Mouse (Mus musculus): ENCODE data around the gene Cpn1. TPM values are rescaled to one million over a fixed set of nuclear protein-coding genes. Genes with fewer than 3 reads are reported as not detected.

Gene Cpn1
- total RNA-seq, 2 experiments from 2014 or later: not detected

DNA sequence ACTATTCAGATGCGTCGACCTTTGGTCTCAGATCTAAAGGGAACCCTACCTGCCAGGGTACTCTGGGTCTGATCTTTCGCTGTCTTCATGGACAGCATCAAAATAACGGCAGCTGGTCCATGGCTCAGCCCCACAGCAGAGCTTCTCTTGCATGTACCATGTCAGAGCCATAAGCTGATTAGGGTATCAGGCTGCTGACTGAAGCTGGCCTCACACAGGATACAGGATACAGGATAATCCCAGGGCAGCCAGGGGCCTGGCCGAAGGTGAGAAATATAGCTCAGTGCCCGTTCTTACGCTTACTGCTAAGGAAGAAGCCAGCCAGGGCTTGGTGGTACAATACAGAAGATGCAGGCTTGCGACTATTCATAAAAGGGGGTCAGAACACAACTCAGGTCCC is 41.8 kb downstream of the Cpn1 start:
- intact Hi-C loops (cut with DNase I): loop anchor here (5.0 kb wide), 1 partner anchor 92 kb away; no protein-coding TSS in a partner anchor
- no peak for DNase-seq

DNA sequence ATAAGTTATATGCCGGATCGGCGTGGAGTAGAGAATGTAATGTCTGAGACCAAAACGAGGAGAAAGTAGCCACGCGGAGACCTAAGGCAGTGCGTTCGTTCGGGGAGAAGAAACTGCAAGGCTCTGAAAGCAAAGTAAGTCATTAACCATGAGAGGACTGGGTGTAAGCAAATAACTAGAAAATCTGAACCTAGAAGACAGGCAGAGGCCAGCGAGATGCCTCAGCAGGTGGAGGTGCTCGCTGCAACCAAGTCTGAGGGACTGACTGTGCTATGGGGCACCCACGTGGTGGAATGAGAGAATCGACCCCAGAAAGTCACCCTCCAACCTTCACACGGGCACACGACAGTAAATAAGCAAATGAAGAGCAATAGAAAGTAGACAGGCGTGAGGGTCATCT is 43.3 kb downstream of the Cpn1 start:
- intact Hi-C loops (cut with DNase I): loop anchor here (5.0 kb wide), 1 partner anchor 91 kb away; no protein-coding TSS in a partner anchor
- DNase-seq: no peak

DNA sequence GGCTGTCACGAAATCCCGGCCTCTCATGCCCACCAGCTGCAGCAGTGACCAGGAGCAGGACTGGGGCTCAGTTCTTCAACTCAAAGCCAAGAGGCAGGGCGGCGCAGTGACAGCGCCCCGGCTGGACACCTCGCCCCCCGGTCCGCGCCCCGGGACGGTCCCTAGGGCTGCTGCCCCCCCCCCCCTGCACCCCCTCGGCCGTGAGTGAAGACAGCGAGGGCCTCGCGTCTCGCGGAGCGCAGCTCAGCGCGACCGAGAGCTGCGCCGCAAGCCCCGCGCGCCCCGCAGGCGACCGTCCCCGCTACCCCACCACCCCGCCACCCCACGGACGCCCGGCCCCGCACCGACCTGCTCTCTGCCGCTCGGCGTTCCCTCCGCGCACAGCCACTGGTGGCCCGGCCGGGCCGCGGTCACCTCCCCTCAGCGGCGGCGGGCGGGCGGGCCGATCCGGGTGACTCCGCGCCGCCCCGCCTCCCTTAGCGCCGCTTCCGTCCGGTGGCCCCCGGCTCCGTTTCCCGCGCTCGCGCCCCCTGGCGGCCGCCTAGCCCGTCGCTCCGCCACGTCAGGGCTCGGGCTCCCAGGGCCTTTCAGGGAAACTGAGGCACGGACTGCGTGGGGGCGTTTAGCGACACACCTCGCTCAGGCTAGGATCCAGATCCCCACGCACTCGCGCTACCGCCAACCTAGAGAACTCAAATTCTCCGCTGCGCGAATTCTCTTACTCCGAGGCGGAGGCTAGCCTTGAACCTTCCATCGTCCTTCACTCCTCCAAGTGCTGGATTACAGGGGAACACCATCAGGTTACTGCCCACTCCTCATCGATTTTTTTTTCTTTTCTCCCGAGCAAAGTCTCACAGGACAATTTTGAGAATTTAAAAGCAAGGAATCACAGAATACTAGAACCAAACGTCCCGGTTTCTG is 46.3 kb downstream of the Cpn1 start, which contains the start of gene Dnmbp:
Gene Dnmbp, minus strand, starts transcription at position 423 of the 921 bp plus-strand sequence.
- peak; percentile 87 to 91 for DNase-seq
- intact Hi-C loops (cut with DNase I): loop anchor here (1.0 to 5.0 kb wide), 5 partner anchors 19 to 108 kb away; no protein-coding TSS in a partner anchor

DNA sequence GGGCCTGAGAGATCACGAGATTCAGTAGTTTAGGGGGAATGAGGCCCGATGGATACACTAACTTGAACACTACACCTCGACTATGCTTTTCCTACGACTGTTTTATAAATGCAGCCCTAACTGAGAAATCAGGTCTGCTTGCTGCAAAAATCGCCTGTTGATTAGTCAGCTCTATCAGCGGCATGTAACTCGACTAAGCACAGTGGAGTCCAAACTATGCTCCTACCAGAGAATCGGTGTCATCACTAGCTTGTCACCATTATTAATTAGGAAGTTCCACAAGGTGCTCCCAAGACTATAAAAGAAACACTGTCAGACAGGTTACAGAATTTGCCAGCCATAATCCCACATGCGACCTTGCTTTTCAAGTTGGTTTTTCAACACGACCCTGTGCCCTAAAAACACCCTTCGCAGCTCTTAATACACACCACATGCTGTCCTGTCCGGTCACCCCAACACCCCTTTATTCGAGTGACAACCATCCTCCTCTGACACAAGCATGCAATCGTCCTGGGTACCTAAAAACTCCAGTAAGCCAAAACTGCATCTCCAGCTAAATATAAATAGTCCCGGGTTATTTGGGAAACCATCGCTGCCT is 47.1 kb downstream of the Cpn1 start:
- intact Hi-C loops (cut with DNase I): loop anchor here (2.0 kb wide), 1 partner anchor 18 kb away; no protein-coding TSS in a partner anchor
- DNase-seq: peak in 1 of 2 experiments; percentile 17

DNA sequence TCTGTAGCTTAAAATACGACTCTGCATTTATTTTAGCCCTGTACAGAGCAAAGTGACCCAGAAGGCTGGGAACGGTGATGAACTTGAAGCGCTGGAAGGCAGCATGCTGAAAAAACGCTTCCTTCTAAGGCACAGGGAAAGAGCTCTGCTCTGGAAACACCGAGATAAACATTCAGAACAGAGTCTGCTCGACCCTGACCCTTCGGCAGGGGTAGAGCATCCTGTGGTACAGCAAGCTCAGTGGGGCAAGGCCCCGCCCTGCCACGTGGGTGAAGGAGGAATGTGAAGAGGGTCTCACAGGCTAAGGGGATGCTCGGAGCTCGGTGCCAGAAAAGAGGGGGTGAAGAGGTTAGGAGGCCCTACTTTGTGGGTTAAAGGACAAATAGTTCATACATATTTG is 48.0 kb downstream of the Cpn1 start:
- no peak for DNase-seq
- intact Hi-C loops (cut with DNase I): loop anchor here (2.0 kb wide), 1 partner anchor 18 kb away; no protein-coding TSS in a partner anchor

DNA sequence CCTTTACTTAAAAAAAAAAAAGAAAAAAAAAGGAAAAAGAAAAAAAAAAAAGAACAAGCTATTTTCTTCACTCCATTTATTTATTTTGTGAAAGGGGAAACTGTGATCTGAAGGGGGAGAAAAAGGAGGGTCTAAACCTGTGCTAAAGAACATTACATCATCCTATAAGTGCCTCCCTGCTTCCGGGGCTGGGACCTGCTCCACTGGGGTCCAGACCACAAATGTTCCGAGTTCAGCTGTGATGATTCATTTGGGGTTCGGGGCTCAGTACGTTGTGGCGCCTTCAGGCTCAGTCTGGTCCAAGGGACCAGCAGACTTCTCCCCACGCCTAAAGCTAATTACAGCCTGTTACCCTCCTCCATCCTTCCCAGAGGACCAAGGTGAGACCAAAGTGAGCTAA is 55.4 kb downstream of the Cpn1 start:
- intact Hi-C loops (cut with DNase I): loop anchor here (5.0 kb wide), 1 partner anchor 179 kb away; the partner anchor contains the start of genes Cox15 and Cutc
- no peak for DNase-seq

DNA sequence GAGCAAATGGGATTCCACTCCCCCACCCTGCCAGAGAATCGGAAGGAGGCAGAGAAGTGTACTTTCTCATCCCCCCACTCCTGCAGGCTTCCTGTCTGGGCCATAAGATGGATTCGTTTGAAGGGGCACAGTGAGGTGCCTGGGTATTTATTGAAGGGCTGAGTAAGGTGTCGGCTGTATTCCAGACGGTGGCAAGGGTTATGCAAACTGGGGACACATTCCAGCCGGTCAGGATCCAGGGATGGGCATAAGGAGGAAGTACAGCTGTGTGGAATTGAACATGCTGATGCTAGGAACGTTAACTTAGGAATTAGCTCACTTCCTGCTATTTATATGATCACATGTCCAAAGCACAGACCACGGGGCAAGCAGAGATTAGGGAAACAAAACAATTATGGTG is 56.0 kb downstream of the Cpn1 start:
- DNase-seq: no peak
- intact Hi-C loops (cut with DNase I): loop anchor here (5.0 kb wide), 1 partner anchor 178 kb away; the partner anchor contains the start of genes Cox15 and Cutc

DNA sequence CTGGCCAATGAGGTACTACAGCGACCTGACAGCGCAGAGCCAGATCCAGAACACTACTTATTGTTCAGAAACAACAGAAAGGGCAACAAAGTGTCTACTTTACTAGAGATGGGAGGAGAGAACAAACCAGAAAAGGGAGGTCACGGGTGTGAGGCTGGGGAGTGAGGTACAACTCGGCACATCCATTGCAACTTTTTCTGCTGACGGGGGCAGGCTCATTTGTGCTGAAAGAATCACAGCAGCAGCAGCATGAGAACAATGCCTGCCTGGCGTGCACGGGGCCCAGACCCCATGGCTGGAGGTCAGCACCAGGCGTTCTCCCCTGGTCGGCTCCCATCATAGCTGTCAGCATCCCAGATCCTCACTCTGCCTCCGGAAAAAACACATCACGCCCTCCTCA is 56.5 kb downstream of the Cpn1 start:
- DNase-seq: no peak
- intact Hi-C loops (cut with DNase I): loop anchor here (5.0 kb wide), 1 partner anchor 178 kb away; the partner anchor contains the start of genes Cox15 and Cutc

DNA sequence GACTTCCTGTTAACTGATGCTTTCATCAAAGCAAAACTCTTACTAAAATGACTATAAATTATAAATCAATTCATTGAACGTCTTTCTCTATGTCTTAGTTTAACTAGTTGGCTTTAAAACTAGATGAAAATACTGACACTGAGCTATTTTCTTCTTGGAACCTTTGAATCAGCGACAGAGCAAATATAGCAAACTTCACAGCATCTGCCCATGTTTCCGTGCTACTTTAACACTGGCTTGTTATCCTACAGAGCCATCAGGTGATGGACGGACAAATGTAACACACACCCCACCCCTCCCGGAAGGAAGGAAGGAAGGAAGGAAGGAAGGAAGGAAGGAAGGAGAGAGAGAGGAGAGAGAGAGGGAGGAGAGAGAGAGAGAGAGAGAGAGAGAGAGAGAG is 58.4 kb downstream of the Cpn1 start:
- intact Hi-C loops (cut with DNase I): no loop called here
- DNase-seq: no peak

DNA sequence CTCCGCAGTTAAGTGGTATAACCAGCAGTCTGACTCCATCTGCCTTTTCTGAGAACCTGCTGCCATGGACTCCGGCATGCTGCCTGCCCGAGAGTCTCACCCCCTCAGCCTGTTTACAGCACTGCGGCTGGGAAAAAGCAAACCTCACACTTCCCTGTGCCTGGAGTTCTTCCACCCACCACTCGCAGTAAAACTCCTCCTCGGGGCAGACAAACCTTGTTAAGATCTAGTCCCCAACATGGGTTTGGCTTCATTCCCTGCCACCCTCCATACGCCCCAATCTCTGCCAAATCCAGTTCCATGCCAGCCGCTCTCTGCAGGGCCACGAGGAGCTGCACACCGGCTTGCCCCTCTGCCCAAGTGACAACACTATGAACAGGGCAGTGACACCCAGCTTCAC is 59.3 kb downstream of the Cpn1 start:
- intact Hi-C loops (cut with DNase I): no loop called here
- DNase-seq: peak in 1 of 2 experiments; percentile 22

DNA sequence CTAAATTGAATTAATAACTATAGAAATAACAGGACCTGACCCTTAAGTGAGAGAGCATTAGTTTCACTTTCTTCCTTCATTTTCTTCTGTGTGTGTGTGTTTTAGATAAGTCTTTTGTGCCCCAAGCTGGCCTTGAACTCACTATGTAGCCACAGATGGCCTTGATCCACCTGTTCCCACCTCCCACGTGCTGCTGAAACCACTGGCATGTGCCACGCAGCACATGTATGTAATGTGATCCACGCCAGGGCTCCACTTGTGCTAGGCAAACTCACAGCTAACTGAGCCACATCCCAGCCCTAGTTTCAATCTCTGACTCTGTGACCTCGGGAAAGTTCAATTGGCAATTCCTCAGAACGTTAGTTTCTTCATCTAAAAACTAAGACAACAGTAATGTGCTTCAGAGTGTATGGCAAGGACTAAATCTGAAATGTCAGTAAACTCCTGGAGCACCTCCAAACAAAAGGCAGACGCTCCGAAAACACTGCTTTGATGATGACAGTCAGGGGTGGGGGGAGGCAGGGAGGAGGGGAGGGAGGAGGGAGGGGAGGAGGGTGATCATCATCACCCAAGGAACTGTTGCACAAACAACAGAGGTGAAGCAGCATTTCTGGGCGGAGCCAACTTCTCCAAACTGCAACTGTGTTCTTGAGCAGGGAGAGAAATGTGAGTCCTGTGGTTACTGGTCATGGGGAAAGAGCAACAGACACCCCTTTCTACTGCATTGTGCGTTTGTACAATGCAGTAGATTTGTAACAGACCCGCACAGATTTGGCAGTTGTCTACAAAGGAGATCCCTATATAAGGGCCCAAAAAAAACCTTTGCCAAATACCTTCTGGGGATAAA is 60.0 kb downstream of the Cpn1 start:
- intact Hi-C loops (cut with DNase I): no loop called here

DNA sequence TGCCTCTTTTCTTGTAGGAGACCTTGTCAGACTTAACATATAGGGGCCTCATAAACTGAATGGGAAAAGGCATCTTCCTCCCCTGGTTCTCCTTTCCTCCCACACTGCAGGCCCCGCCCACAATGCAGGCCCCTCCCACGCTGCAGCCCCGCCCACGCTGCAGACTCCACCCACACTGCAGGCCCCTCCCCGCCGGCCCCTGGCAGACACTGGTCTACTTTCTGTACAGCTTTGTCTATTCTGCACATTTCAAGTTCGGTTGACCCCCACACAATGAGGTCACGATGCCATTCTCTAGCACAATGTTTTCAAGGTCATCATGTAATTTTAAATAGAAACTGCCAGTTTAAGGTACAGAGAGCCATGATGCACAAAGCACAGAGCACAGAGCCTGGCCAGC is 62.0 kb downstream of the Cpn1 start:
- intact Hi-C loops (cut with DNase I): no loop called here

More for the DNA sequence above, 60.0 kb downstream of the Cpn1 start:
- no peak for DNase-seq

DNA sequence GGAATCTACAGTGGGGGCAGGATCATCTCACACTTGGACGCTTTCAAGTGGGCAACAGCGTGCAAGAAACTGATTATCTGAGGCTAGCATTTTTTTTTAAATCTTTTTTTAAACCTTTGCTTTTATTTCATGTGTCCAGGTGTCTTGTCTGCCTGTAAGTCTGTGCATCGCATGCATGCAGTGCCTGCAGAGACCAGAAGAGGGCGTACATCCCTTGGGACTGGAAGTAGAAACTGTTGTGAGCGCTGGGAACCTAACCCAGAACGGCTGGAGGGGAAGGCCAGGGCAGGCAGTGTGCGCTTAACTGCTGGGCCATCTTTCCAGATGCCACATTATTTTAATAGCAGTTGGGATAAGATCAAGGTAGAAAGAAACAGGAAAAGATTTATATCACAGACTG is 63.4 kb downstream of the Cpn1 start:
- DNase-seq: no peak
- intact Hi-C loops (cut with DNase I): no loop called here

More for the DNA sequence above, 62.0 kb downstream of the Cpn1 start:
- no peak for DNase-seq

DNA sequence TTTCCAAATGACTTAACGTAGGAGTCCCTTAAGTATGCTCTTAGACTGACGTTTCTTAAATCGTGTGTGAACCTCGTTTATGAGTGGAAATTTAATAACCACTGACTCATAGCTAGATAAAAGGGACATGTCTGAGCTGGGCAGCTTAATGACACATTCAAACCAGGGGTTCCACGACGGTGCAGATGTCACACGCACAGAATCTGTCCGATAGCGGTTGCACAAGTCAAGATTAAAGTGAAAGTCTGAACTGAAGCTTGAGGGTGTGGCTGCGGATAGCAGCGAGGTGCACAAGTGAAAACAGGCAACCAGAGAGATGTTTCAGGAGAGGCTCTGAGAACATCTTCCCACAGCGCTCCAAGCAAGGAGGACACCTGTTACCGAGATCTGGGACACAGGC is 64.9 kb downstream of the Cpn1 start:
- intact Hi-C loops (cut with DNase I): loop anchor here (2.0 kb wide), 1 partner anchor 17 kb away; no protein-coding TSS in a partner anchor
- DNase-seq: no peak

DNA sequence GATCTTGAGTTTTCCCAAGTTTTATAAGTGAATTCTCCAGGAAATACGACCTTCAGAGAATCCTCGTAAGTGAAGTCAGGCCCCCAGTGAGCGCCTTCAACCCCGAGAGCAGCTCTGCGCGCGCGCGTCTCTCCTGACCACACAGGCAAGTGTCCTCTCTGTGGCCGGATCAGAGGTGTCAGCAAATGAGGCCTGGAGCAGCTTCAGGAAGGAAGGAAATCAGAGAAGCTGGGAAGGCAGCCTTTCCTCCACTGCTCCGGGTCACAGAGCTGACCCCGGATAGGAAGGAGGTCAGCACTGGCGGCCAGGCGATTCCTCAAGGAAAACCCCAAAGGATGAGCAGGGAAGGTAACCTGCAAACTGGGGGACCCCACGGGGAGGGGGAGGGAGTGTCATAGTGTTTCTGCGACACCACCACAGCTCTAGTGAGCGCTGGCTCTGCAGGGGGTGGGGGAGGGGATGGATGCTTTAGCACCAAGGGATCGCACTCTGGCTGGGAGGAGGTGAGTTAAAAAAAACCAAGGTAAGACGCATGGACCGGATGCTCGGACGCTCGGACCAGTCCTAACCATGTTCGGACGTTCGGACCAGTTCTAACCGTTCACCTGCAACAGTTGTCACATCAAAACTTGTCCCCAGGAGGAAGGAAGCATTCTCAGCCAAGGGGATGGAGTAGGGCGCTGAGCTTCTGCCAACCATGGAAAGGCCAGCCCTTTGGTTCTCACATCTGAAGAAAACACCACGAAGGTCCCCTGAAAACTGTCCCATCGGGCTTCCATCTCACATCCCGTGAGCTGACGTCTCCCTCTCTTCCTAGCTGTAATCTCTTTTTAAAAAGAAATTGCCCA is 65.7 kb downstream of the Cpn1 start:
- intact Hi-C loops (cut with DNase I): loop anchor here (2.0 kb wide), 1 partner anchor 18 kb away; no protein-coding TSS in a partner anchor
- DNase-seq: peak in 1 of 2 experiments; percentile 28

DNA sequence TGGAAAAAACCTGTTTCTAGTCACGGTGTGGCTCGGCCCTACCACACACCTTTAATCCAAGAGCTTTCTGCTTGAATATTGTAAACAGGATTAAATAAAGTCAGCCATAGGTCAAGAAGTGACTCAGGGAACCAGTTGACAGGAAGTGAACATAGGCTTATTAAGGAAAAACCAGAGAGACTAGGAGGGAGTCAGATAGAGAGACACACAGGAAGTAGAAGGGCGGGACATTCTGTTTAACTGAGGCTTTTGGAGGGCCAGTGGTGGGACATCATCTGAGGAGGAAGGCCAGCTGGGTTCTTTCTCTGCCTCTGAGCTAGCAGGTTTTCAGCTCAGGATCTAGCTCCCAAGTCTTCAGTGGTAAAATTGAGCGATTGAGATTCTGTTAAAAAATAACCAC is 66.5 kb downstream of the Cpn1 start:
- no peak for DNase-seq
- intact Hi-C loops (cut with DNase I): loop anchor here (2.0 kb wide), 1 partner anchor 19 kb away; no protein-coding TSS in a partner anchor

DNA sequence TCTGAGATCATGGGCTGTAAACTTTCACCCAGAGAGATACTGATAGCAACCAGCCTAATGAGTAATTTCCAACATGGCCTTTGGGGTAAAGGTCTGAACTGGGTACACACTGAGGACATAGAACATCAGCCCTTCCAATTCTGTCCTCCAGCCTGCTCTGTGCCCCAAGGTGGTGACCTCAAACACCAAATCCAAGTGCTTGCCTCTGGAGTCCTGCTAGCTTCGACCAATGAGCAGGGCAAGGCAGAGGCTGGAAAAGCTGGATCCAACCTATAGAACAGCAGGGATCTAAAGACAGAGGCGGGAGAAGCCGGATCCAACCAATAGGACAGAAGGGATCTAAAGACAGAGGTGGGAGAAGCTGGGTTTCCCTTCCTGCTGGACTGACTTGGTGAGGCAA is 67.5 kb downstream of the Cpn1 start:
- no peak for DNase-seq

DNA sequence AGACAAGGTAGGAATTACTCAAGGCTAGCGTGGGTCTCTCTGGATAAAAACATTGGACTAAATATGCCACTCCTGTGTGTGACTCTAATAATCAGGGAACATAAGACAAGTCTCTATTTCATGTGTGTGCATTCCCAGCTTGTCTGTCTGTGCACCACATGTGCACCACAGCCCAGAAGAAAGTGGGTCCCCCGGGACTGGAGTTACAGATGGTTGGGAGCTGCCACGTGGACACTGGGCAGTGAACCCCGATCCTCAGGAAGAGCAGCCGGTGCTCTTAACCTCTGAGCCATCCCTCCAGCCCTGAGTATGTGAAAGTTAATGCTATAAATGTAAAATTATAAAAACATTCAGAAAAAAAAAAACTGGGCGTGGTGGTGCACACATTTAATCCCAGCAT is 68.6 kb downstream of the Cpn1 start:
- intact Hi-C loops (cut with DNase I): no loop called here
- no peak for DNase-seq

More for the DNA sequence above, 67.5 kb downstream of the Cpn1 start:
- intact Hi-C loops (cut with DNase I): no loop called here

DNA sequence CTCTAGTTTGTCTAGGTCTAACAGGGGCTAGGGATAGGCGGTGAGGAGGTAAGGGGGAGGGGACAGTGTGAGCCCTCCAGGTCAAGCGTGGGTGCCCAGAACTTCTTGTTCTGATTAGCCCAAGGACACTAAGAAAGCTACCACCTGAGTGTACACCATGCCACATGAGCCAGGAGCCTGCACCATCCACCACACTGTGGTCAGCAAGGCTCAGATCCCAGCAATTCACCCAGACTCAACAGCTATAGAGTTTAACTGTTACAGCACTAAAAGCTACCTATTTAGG is 69.0 kb downstream of the Cpn1 start:
- intact Hi-C loops (cut with DNase I): no loop called here
- no peak for DNase-seq
